Mouse (Mus musculus) CD8-positive naive resting alpha-beta T cell, adult 2 months (primary cell): ENCODE results near the gene Dna2.
"Not testable (repeated sequence)": the region's sequence is repeated elsewhere in the genome, so short reads cannot be mapped to it uniquely, and the experiment has no call there.

Experiments
- DNase-seq, 2 experiments: peaks; one replicate each; pipeline ENCODE4 v3.0.0; 2022; ENCODE audit warnings: low read depth in 2 of 2, low spot score in 2 of 2

The Dna2 gene

DNA sequence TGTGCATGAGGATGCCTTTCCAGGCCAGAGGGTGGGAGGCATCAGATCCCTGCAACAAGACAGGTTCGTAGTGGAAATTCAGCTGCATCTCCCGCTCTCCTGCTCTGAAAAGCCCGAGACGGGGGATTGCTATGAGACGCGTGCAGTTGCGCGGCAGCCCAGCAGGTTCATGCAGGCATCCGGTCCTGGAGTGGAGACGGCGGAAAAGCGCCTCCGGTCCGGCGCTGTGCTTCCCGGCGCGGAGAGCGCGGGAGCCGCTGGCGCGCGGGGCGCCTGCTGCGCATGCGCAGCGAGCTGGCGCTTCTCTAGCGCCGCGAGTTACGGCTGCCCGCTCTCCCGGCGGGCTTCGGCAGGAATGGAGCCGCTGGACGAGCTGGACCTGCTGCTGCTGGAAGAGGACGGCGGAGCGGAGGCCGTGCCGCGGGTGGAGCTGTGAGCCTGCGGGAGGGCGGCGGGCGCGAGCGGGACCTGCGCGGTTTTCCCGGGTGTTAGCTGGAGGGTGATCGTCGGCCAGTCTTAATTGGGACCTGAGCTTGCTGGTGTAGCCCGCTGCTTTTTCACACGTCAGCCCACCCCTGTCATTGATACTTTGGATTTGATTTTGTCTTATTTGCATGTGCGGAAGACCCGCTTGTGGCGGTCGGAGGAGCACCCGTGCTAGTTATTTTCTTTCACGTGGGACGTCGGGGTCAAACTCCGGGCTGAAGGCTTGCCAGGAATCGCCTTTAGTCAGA is at the start of gene Dna2:
Gene Dna2 (plus strand): TSS at position 289 of the 734 bp plus-strand sequence.
- DNase-seq = peak; percentile 54 to 57

DNA sequence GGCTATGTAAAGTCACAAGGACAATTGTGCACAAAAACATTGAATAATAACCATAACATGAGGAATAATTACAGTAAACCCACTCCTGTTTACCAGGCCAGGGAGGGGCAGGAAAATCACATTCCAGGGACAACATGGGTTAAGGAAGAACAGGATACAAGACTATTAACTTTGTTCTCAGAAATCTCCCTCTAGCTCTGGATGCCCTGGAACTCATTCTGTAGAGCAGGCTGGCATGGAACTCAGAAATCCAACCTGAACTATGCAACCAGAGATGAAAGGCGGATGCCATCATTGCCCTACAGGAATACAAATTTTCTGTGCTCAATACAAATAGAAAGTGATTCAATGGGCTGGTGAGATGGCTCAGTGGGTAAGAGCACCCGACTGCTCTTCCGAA is 49.4 kb upstream of the Dna2 start:
- DNase-seq = no peak

DNA sequence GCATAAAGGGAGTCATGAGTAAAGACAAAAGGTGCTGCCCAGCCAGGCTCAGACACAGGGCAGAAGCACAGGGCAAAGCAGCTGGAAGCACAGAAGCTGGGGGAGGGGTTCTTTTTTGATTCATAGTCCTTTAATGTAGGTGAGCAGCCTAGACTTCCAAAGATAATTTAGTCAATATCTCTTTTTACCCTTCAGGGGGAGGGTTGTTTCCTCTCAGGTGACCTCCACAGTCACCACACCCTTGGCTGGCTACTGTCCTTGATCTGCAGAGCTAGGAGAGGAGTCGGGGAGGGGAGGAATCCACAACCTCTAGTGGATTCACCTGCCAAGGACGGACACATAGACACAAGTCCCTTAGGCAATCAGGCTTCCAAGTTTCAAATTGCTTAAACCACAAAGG is 48.8 kb upstream of the Dna2 start:
- no peak for DNase-seq

DNA sequence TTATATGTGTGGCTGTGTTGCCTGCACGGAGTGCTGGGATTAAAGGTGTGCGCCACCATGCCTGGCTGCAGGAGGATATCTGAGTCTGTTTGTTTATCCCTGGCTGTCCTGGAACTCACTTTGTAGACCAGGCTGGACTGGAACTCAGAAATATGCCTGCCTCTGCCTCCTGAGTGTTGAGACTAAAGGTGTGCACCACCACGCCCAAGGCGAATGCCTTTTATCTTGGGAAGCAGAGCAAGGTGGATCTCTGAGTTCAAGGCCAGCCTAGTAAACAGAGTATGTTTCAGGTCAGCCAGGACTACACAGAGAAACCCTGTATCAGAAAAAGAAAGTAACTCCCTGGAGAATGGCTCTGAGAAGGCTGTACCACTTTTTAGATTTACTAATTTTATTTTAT is 46.7 kb upstream of the Dna2 start:
- no peak for DNase-seq

DNA sequence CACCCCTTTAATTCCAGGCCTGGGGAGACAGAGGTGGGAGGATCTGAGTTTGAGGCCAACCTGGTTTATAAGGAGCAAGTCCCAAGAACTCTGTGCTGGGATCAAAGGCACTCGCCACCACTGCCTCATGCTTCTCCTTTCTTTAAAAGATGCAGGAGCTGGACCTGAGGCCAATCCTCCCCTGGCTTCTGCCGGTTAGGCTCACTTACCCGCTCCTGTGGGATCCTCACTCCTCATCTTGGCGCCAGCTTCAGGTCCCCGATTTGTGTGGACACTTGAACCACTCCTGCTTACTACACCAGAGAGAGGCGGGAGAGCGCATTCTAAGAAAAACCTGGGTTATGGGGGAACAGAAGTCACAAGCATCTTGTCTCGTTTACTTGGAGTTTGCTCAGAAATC is 45.0 kb upstream of the Dna2 start:
- DNase-seq = no peak

DNA sequence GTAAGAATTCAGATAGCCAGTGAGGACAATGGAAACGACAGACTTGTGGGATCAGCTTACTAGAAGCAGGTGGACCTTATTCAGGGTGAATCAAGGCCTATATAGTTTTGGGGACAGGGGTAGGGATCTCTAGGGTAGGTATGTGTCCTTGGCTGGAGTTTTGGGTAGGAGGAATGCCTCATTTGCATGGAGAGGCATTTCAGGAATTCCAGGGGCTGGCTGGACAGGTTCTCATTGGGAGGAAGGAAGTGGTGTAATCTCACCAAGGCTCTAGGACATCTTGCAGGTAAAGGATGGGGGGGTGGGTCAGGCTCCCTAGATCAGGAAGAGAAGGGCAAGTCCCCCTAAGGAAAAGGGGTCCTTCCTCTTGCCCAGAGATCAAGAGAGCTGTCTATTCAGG is 44.0 kb upstream of the Dna2 start:
- DNase-seq = no peak

DNA sequence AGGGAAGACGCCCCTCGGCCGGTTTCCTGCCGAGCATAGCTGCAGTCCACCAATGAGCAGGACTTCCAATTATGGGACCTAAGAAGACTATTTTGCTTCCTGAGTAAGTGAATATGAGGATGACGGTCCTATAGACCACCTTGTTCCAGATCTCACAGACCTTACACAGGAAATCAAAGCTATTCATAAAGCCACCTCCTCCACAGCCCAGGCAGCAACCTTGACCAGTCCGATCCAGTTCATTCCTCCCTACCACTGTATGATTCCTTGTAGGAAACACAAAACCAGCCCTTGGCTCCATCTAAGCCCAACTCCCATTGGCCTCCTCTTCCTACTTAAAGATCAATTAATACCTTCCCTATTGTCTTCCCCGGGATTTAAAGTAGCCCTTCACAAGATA is 40.5 kb upstream of the Dna2 start:
- DNase-seq = no peak

DNA sequence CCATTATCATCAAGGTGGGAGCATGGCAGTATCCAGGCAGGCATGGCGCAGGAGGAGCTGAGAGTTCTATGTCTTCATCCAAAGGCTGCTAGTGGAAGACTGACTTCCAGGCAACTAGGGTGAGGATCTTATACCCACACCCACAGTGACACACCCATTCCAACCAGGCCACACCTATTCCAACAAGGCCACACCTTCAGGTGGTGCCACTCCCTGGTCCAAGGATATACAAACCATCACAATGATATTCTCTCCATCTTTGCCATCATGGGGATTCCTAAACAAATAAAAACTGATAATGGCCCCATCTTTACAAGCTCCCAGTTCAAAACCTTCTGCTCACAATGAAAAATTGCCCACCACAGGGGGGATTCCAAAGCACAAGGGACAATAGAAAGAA is 37.9 kb upstream of the Dna2 start, which contains the start of gene Tet1:
Gene Tet1 (minus strand): TSS at position 101 of the 400 bp plus-strand sequence.
- DNase-seq = not testable (repeated sequence)

DNA sequence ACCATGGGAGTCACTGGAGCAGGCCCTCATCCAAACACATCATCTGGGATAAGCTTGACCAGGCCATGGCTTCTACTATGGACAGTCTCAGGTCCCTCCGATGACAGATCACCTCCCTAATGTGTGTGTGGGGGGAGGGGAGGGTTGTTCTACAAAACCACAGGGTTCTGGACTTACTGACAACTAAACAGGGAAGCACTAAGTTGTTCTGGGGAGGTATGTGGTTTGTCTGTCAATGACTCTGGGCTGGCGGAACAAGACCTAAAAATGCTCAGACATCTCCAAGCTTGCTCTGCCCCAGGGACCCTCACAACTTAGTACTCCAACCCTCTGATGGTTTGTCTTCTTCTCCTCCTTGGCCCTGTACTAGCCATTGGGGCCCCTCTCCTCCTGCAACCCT is 35.7 kb upstream of the Dna2 start:
- DNase-seq = no peak

DNA sequence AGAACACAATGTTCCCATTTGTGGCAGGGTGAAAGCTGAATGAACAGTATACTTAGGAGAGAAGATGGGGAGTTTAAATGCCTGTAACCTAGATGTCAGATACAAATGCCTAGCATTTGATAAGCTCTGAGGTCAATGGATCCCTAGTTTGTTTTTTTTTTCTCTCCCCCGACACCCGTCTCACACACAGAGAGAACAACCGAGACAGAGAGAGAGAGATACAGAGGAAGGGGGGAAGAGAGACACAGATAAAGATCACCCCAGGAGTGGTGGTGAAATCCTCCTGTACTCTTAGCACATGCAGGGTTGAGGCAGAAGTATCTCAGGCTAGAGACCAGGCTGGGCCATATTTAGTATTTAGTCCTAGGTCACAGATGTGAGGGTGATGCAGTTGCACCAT is 27.8 kb upstream of the Dna2 start:
- no peak for DNase-seq

DNA sequence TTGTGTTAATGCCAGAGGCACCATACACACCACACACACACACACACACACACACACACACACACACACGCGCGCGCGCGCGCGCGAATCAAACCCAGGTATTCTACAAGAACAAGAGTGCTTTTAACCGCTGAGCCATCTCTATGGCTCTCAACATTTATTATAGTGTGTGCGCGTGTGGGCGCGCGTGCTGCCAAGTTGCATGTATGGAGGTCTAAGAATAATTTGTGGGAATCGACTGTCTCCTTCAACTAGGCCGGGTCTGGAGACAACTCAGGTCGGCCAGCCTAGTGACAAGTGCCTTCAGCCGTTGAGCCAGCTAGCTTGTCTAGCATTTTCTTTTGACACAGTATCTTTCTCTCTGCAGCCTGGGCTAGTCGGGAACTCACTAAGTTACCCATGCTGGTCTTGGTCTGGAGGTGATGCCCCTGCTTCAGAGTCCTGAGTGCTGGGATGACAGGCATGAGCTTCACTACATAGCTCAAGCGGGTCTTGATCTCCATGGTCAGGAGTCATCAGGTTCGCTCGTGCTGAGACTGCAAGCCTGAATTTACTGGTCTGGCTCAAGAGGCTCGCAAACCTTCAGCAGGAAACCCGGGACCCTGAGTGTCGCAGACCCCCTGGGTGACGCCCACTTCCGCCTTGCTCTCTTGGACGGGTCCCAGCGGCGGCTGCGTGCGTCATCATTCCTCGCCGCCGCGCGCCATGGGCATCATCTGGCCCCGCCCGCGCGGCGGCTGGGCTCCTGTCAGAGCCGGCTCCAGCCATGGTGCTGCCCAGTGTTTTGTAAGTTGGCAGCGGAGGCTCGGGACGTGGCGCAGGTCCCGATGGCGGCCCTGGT is 26.7 kb upstream of the Dna2 start, which contains the start of gene Slc25a16:
Gene Slc25a16 (plus strand): TSS at position 709 of the 841 bp plus-strand sequence.
- DNase-seq = peak; percentile 72 to 84

DNA sequence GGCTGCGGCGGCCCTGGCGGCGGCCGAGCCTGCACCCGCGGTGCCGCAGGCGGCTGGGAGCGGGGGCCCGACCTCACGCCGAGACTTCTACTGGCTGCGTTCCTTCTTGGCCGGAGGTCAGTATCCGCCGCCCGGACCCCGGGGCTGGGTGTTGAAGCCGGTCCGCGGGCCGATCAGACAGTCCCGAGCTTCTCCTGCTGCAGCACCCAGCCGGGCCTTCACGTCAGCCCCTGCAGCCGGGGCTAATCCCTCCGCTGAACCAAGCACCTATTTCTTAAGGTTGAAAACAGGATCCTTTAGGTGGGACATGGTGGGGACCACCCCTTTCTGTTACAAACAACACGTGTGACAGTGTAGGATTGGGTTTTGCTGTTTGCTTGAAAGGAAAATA is 26.1 kb upstream of the Dna2 start:
- DNase-seq = no peak

DNA sequence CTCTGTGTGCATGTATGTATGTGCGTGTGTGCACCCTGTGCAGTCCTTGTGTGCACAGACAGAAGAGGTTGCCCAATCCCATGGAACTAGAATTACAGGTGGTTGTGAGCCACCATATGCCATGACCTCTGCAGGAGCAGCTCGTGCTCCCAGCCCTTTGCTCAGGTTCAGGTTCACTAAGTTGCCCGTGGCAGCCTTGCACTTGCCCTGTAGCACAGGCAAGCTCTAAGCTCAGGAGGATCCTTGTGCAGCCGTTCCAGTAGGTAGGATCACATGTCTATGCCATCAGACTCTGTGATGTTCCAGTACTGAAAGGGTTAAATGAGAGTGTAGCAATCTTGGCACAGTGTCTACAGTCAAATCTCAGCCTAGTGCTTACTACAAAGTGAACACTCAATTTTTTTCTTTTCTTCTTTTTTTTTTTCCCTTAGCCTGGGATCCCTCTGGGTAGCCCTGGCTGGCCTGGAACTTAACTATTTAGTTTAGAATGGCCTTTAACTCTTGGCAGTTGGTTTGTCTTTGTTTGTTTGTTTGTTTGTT is 22.7 kb upstream of the Dna2 start:
- DNase-seq = no peak

DNA sequence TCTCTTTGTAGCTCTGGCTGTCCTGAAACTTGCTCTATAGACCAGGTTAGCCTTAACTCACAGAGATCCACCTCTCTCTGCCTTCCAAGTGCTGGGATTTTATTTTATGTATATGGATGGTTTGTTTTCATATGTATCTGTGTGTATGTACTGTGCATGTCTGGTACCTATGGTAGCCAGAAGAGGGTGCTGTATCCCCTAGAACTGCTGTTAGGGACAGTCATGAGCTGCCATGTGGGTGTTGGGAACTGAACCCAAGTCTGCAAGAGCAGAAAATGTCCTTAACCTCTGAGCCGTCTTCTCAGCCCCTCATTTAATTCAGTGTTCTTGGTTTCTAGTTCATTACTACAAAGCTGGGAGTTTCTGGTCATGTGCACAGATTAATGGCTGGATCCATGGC is 14.4 kb upstream of the Dna2 start:
- no peak for DNase-seq

DNA sequence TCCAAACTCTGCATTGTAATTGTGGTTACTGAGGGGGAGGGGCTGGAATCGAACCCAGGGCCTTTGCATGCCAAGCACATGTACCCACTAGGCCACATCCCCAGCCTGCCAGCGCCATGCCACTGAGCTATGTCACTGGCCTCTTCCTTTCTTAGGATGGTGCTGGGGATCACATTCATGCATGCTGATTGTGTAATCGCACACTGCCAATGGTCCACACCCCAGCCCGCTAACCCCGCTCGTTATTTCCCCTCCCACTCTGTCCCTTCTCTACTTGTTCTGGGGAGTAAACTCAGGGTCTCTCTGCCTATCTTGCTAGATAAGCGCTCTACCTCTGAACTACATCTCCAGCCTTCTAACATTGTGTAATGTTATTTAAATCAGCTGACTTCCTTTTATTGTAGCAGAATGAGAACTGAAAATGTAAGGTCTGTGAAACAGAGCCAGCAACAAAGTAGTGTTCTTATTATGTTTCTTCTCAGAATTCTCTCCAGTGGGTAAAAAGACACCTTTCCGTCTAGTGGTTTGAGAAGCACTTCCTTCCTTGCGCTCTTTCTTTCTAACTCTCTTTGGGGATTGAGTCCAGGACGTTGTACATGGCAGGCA is 1.7 kb upstream of the Dna2 start:
- no peak for DNase-seq

DNA sequence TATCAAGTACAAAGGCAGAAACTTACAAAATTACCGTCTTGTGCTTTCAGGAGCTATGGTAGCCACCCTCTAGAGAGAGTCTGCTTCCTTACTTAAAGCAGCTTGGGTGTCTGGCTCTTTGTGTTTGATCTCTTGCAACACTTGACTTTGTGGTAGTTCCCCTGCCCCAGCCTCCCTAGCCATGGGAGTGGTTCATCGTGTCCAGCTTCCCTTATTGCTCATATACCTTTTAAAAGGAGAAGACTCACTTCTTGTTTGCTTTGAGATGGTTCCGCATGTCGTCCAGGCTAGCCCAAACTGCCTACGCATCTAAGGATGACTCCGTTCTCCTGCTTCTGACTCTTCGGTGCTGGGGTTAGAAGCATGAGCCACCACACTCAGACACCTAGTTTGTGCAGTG is 1.7 kb downstream of the Dna2 start:
- no peak for DNase-seq

DNA sequence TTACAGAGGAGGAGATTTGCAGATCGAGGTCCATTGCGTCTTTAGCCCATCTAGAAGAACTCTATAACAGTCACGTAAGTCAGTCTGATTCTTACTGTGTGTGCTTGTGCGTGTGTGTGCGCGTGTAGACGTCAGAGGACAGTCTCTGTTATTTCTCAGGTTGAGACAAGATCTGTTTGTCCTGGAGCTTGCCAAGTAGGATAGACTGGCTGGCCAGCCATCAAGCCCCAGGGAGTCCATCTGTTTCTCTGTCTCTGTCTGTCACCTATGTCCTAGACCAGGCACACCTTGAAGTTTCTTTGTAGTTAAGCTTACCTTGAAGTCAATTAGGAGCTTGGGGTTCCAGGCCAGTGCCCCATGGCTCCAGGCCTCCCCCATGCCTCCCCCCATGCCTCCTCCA is 17.1 kb downstream of the Dna2 start:
- DNase-seq = no peak

DNA sequence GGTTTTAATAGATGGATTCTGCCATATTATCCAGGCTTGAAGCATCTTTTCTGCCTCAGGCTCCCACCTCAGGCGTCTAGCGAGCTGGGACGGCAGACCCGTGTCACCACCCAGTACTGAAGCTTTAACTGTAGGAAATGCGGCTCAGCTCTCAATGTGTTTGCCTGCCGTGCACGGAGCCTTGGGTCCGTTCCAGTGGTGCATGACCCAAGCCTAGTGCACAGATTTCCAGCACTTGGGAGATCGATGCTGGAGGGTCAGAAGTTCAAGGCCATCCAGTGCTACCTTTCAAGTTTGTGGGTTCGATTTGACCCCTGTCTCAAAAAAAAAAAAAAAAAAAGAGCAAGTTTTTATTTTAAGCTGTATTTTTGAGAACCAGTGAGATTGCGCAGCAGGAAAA is 19.0 kb downstream of the Dna2 start:
- DNase-seq = no peak

DNA sequence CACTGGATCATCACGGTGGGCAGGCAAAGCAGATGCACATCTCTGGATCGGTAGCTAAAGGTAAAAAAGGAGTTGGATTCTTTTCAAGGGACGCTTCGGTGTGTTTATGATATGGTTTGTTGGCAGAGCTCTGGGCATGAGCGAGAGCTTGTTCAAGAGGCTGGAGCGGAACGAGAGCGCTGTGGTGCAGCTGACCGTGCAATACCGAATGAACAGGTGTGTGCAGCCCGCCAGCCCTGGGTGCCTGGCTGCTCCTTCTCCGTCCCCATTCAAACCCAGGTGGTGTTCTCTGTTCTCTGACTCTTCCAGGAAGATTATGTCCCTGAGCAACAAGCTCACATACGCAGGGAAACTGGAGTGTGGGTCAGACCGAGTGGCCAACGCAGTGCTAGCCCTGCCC is 19.5 kb downstream of the Dna2 start:
- DNase-seq = no peak

DNA sequence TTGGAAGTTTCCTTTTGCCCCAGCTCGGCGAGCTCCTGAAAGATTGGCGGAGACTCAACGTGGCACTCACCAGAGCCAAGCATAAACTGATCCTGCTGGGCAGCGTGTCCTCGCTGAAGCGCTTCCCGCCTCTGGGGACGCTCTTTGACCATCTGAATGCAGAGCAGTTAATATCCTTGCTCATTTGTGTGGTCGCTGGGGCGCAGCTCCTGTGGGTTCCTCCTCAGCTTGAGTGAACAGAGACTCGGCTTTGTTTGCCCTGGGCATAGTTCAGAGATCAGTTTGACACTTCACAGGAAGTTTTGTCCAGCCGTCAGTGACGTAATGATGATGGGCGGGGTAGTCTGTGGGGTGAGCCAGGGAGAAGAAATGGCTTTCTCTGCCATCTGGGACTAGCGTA is 25.0 kb downstream of the Dna2 start:
- no peak for DNase-seq

DNA sequence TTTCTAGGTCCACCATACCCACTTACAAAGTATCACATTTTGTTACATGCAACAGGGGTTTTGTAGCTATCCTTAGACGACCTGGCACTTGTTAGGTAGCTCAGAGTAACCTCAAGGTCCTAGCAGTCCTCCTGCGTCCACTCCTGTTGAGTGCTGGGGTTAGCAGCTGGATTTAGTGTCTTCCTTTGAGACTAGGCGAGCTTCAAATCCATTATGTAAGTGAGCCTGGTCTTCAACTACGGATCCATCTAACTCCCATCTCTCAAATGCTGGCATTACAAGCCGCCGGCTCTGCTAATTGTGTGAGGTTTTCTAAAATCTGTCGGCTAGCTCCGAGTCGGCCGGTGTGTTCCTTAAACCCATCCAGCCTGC is 32.8 kb downstream of the Dna2 start:
- DNase-seq = no peak
